Mouse (Mus musculus): ENCODE measurements around the gene Rbfox2. TPM values are rescaled to one million over a fixed set of nuclear protein-coding genes. Genes with fewer than 3 reads are reported as not detected.
A peak's percentile ranks its signal among the peaks of the same experiment; 100 is the strongest.

Rbfox2 gene
- polyA plus RNA-seq, 1 experiment, result 6.1 TPM

GRCm38 (mm10) chr15:77344127-77345125 lies 37.6 kb upstream of the Rbfox2 start:
- 61% methylated on average over 17 of the region's 17 CpGs for WGBS
- no peak overlapping the region for H3K4me3 ChIP-seq (replicated peaks; ENCODE audit: control insufficient read depth, low read depth, low read length)
- H3K27ac ChIP-seq (ENCODE audit: control insufficient read depth, insufficient read depth, low read depth, low read length, poor library complexity), result no peak overlapping the region
- TF ChIP-seq POLR2A (IDR thresholded peaks at IDR 0.05; ENCODE audit: borderline replicate concordance, control insufficient read depth, low read depth, low read length) (no peak), CTCF (IDR thresholded peaks at IDR 0.05; ENCODE audit: control insufficient read depth, insufficient read depth, low read length) (no peak)
- no peaks in the 10 kb centered on the region for H3K4me1 ChIP-seq (ENCODE audit: control insufficient read depth, insufficient read depth, low read length)

GRCm38 (mm10) chr15:77343527-77344091 lies 36.8 kb upstream of the Rbfox2 start:
- H3K27ac ChIP-seq (ENCODE audit: control insufficient read depth, insufficient read depth, low read depth, low read length, poor library complexity), result no peak overlapping the region

GRCm38 (mm10) chr15:77342962-77343526 lies 36.2 kb upstream of the Rbfox2 start:
- Histone ChIP-seq H3K27ac (ENCODE audit: control insufficient read depth, insufficient read depth, low read depth, low read length, poor library complexity) (no peak overlapping the region), H3K4me1 (ENCODE audit: control insufficient read depth, insufficient read depth, low read length) (no peaks in the 10 kb centered on the region), H3K4me3 (replicated peaks; ENCODE audit: control insufficient read depth, low read depth, low read length) (no peak overlapping the region)
- WGBS, result 4% methylated on average over 18 of the region's 18 CpGs
- TF ChIP-seq POLR2A (IDR thresholded peaks at IDR 0.05; ENCODE audit: borderline replicate concordance, control insufficient read depth, low read depth, low read length) (no peak), CTCF (IDR thresholded peaks at IDR 0.05; ENCODE audit: control insufficient read depth, insufficient read depth, low read length) (no peak)

More at GRCm38 (mm10) chr15:77343527-77344091, 36.8 kb upstream of the Rbfox2 start:
- Histone ChIP-seq H3K4me1 (ENCODE audit: control insufficient read depth, insufficient read depth, low read length) (no peaks in the 10 kb centered on the region), H3K4me3 (replicated peaks; ENCODE audit: control insufficient read depth, low read depth, low read length) (no peak overlapping the region)
- peak; percentile 41 for TF ChIP-seq CTCF (IDR thresholded peaks at IDR 0.05; ENCODE audit: control insufficient read depth, insufficient read depth, low read length)
- TF ChIP-seq POLR2A (IDR thresholded peaks at IDR 0.05; ENCODE audit: borderline replicate concordance, control insufficient read depth, low read depth, low read length), result no peak
- WGBS, result 2% methylated on average over 13 of the region's 13 CpGs

- 75% methylated on average over 6 of the region's 6 CpGs for WGBS
- no peak overlapping the region for H3K4me3 ChIP-seq (replicated peaks; ENCODE audit: control insufficient read depth, low read depth, low read length)
- TF ChIP-seq POLR2A (IDR thresholded peaks at IDR 0.05; ENCODE audit: borderline replicate concordance, control insufficient read depth, low read depth, low read length) (no peak), CTCF (IDR thresholded peaks at IDR 0.05; ENCODE audit: control insufficient read depth, insufficient read depth, low read length) (no peak)
- H3K27ac ChIP-seq (ENCODE audit: control insufficient read depth, insufficient read depth, low read depth, low read length, poor library complexity), result no peak overlapping the region
- H3K4me1 ChIP-seq (ENCODE audit: control insufficient read depth, insufficient read depth, low read length), result no peaks in the 10 kb centered on the region
Measured at GRCm38 (mm10) chr15:77342005-77342404, 35.2 kb upstream of the Rbfox2 start.

- no peak overlapping the region for H3K27ac ChIP-seq (ENCODE audit: control insufficient read depth, insufficient read depth, low read depth, low read length, poor library complexity)
- H3K4me1 ChIP-seq (ENCODE audit: control insufficient read depth, insufficient read depth, low read length), result no peaks in the 10 kb centered on the region
- TF ChIP-seq POLR2A (IDR thresholded peaks at IDR 0.05; ENCODE audit: borderline replicate concordance, control insufficient read depth, low read depth, low read length) (no peak), CTCF (IDR thresholded peaks at IDR 0.05; ENCODE audit: control insufficient read depth, insufficient read depth, low read length) (no peak)
- H3K4me3 ChIP-seq (replicated peaks; ENCODE audit: control insufficient read depth, low read depth, low read length), result no peak overlapping the region
Measured at GRCm38 (mm10) chr15:77340581-77340980, 33.8 kb upstream of the Rbfox2 start.

GRCm38 (mm10) chr15:77338924-77339429 lies 32.2 kb upstream of the Rbfox2 start:
- 68% methylated on average over 8 of the region's 8 CpGs for WGBS
- TF ChIP-seq CTCF (IDR thresholded peaks at IDR 0.05; ENCODE audit: control insufficient read depth, insufficient read depth, low read length) (no peak), POLR2A (IDR thresholded peaks at IDR 0.05; ENCODE audit: borderline replicate concordance, control insufficient read depth, low read depth, low read length) (no peak)
- Histone ChIP-seq H3K4me1 (ENCODE audit: control insufficient read depth, insufficient read depth, low read length) (no peaks in the 10 kb centered on the region), H3K4me3 (replicated peaks; ENCODE audit: control insufficient read depth, low read depth, low read length) (no peak overlapping the region), H3K27ac (ENCODE audit: control insufficient read depth, insufficient read depth, low read depth, low read length, poor library complexity) (no peak overlapping the region)

GRCm38 (mm10) chr15:77338451-77338850 lies 31.6 kb upstream of the Rbfox2 start:
- TF ChIP-seq POLR2A (IDR thresholded peaks at IDR 0.05; ENCODE audit: borderline replicate concordance, control insufficient read depth, low read depth, low read length), result no peak
- TF ChIP-seq CTCF (IDR thresholded peaks at IDR 0.05; ENCODE audit: control insufficient read depth, insufficient read depth, low read length), result no peak
- Histone ChIP-seq H3K4me1 (ENCODE audit: control insufficient read depth, insufficient read depth, low read length) (no peaks in the 10 kb centered on the region), H3K4me3 (replicated peaks; ENCODE audit: control insufficient read depth, low read depth, low read length) (no peak overlapping the region), H3K27ac (ENCODE audit: control insufficient read depth, insufficient read depth, low read depth, low read length, poor library complexity) (no peak overlapping the region)
- WGBS, result 71% methylated on average over 7 of the region's 7 CpGs

GRCm38 (mm10) chr15:77337926-77338325 lies 31.1 kb upstream of the Rbfox2 start:
- no peaks in the 10 kb centered on the region for H3K4me1 ChIP-seq (ENCODE audit: control insufficient read depth, insufficient read depth, low read length)
- 75% methylated on average over 3 of the region's 3 CpGs for WGBS
- TF ChIP-seq POLR2A (IDR thresholded peaks at IDR 0.05; ENCODE audit: borderline replicate concordance, control insufficient read depth, low read depth, low read length) (no peak), CTCF (IDR thresholded peaks at IDR 0.05; ENCODE audit: control insufficient read depth, insufficient read depth, low read length) (no peak)

More at GRCm38 (mm10) chr15:77337926-77338325, 31.1 kb upstream of the Rbfox2 start:
- Histone ChIP-seq H3K4me3 (replicated peaks; ENCODE audit: control insufficient read depth, low read depth, low read length) (no peak overlapping the region), H3K27ac (ENCODE audit: control insufficient read depth, insufficient read depth, low read depth, low read length, poor library complexity) (no peak overlapping the region)

Measured in bone marrow, adult 2 months (tissue).